Mouse (Mus musculus) layer of hippocampus, postnatal 14 days (tissue): ENCODE results near the gene Dnajc30. TPM values are rescaled to one million over a fixed set of nuclear protein-coding genes. Genes with fewer than 3 reads are reported as not detected.
A peak's percentile ranks its signal among the peaks of the same experiment; 100 is the strongest.
"Not testable (repeated sequence)": the region's sequence is repeated elsewhere in the genome, so short reads cannot be mapped to it uniquely, and the experiment has no call there.

Source experiments
- DNase-seq, 2 experiments: peaks; one replicate each; pipeline ENCODE4 v3.0.0; 2021 to 2022; ENCODE audit warnings: low spot score in 2 of 2, mixed read lengths in 1 of 2
- long read RNA-seq, 2 experiments: library from polyadenylated mRNA; stranded (forward); transcript quantifications; one replicate each; pipeline ENCODE4 v2.0.0; 2021
- total RNA-seq, 2 experiments: library from RNA; stranded (reverse); gene quantifications; 2 replicates each; pipeline ENCODE4 v1.2.3; 2021

The Dnajc30 gene
- 10 to 100 TPM; 37.0 to 37.4 TPM for total RNA-seq
- long read RNA-seq, experiment 1, transcript Dnajc30-201 (1 exons, 1,661 nt): major isoform, 38 of 39 reads
- long read RNA-seq, experiment 1, partial matches to known transcripts: 0 of 39 reads
- long read RNA-seq, experiment 1, other reads (novel, unspliced or antisense): 1 of 39 reads
- long read RNA-seq, experiment 2, transcript Dnajc30-201 (1 exons, 1,661 nt): major isoform, 60 of 62 reads
- long read RNA-seq, experiment 2, partial matches to known transcripts: 0 of 62 reads
- long read RNA-seq, experiment 2, other reads (novel, unspliced or antisense): 2 of 62 reads

GRCm38 (mm10) chr5:135063629-135064381 is at the start of gene Dnajc30:
Gene Dnajc30, plus strand, starts transcription at chr5:135064202.
- peak; percentile 97 to 98 for DNase-seq

GRCm38 (mm10) chr5:135015497-135015896 is 48.5 kb upstream of the Dnajc30 start:
- DNase-seq: peak; percentile 91

- DNase-seq: no peak
Observed at GRCm38 (mm10) chr5:135016224-135016759, 47.7 kb upstream of the Dnajc30 start.

- peak in 1 of 2 experiments; percentile 47 for DNase-seq
Observed at GRCm38 (mm10) chr5:135021814-135022213, 42.2 kb upstream of the Dnajc30 start.

- peak; percentile 84 to 92 for DNase-seq
Observed at GRCm38 (mm10) chr5:135023344-135024173, 40.4 kb upstream of the Dnajc30 start, which contains the start of gene Stx1a. Gene Stx1a, plus strand, starts transcription at chr5:135023482.

GRCm38 (mm10) chr5:135024665-135025224 is 39.3 kb upstream of the Dnajc30 start:
- DNase-seq: no peak

GRCm38 (mm10) chr5:135025899-135026298 is 38.1 kb upstream of the Dnajc30 start:
- DNase-seq: no peak

GRCm38 (mm10) chr5:135029007-135029854 is 34.8 kb upstream of the Dnajc30 start:
- DNase-seq: peak in 1 of 2 experiments; percentile 54

GRCm38 (mm10) chr5:135032581-135032980 is 31.4 kb upstream of the Dnajc30 start:
- no peak for DNase-seq

GRCm38 (mm10) chr5:135034593-135034992 is 29.4 kb upstream of the Dnajc30 start:
- no peak for DNase-seq

GRCm38 (mm10) chr5:135035608-135036359 is 28.2 kb upstream of the Dnajc30 start:
- DNase-seq: no peak

GRCm38 (mm10) chr5:135037946-135038345 is 26.1 kb upstream of the Dnajc30 start:
- DNase-seq: no peak

GRCm38 (mm10) chr5:135039541-135039940 is 24.5 kb upstream of the Dnajc30 start:
- DNase-seq: no peak

- DNase-seq: no peak
Observed at GRCm38 (mm10) chr5:135040059-135040458, 23.9 kb upstream of the Dnajc30 start.

- DNase-seq: no peak
Observed at GRCm38 (mm10) chr5:135040777-135041176, 23.2 kb upstream of the Dnajc30 start.

- DNase-seq: no peak
Observed at GRCm38 (mm10) chr5:135042105-135042788, 21.8 kb upstream of the Dnajc30 start.

- no peak for DNase-seq
Observed at GRCm38 (mm10) chr5:135044575-135044974, 19.4 kb upstream of the Dnajc30 start.

GRCm38 (mm10) chr5:135048539-135048938 is 15.5 kb upstream of the Dnajc30 start:
- DNase-seq: no peak

GRCm38 (mm10) chr5:135049268-135049667 is 14.7 kb upstream of the Dnajc30 start:
- DNase-seq: not testable (repeated sequence)
